In the genomic region with DNA sequence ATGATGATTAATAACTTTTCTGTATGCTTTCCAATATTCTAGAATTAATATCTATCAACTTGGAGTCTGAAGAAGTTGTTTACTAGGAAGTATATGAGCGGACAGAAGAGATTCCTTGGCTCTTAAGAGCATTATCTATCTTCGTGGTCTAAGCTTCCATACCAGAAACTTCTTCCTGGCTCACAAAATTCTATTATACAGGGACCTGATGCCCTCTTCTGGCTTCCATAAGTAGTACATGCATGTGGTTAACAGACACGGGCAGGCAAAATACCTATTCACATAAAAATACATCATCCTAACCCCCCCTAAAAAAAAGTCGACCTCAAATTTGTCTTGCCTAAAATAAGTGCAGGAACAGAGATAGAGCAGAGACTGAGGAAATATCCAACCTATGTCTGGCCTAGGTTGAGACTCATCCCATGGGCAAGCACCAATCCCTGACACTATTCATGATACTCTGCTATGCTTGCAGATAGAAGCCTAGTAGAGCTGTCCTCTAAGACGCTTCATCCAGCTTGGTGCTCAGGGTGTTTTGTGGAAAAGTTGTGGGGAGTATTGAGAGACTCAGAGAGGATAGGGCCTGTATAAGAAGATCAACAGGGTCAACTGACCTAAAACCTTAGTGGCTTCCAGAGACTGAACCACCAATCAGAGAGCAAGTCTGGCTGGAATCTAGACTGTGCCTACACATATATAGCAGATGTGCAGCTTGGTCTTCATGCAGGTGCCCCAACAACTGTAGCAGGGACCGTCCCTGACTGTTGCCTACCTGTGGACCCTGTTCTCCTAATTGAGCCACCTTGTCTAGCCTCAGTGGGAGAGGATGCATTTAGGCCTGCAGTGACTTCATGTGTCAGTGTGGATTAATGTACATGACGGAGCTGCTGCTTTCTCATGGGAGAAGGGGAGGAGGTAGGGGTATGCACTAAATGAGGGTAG, we compare ENCODE assay signal across 9 mouse cellular contexts. TPM values are rescaled to one million over a fixed set of nuclear protein-coding genes. Genes with fewer than 3 reads are reported as not detected.
A peak's percentile ranks its signal among the peaks of the same experiment; 100 is the strongest.
DNase-seq lines count a peak whose midpoint lies in the region; ATAC-seq and TF ChIP-seq lines count a peak whose summit lies in the region.
"Had no signal": no experiment of that assay in that cellular context is flagged by ENCODE, and none has a peak within 500 bp of the region (broad histone marks: within the 10 kb centered on the region; RNA-seq: fewer than 3 reads in every experiment).

No protein-coding gene starts in this region.

- H3K4me3 ChIP-seq in neural tube, embryonic 11.5 days (ENCODE audit: low read depth, low read length), result no peak overlapping the region
- no peak overlapping the region for H3K4me3 ChIP-seq in kidney, postnatal 0 days (replicated peaks; ENCODE audit: low read depth, low read length)
- no peak overlapping the region for H3K4me3 ChIP-seq in stomach, postnatal 0 days (ENCODE audit: low read depth, low read length)
- H3K4me3 ChIP-seq: limb, embryonic 13.5 days had no signal

- no peaks in the 10 kb centered on the region for H3K4me1 ChIP-seq in neural tube, embryonic 11.5 days (ENCODE audit: control insufficient read depth, insufficient read depth, low read length)
- H3K4me1 ChIP-seq in kidney, postnatal 0 days (replicated peaks; ENCODE audit: insufficient read depth, low read length), result 0 out of 2 replicates have a peak, but pooled peaks cover 4% of the 10 kb centered on the region
- H3K4me1 ChIP-seq in stomach, postnatal 0 days (replicated peaks; ENCODE audit: control insufficient read depth, insufficient read depth), result no peaks in the 10 kb centered on the region
- H3K4me1 ChIP-seq: limb, embryonic 13.5 days had no signal

- no peak for TF ChIP-seq EP300 in stomach, postnatal 0 days (optimal IDR thresholded peaks at IDR 0.05)

- peak; percentile 84 for TF ChIP-seq CTCF in kidney, postnatal 0 days (IDR thresholded peaks at IDR 0.05; ENCODE audit: low read depth)
- TF ChIP-seq CTCF in stomach, postnatal 0 days (IDR thresholded peaks at IDR 0.05; ENCODE audit: low read depth), result peak; percentile 81

- peak; percentile 30 for DNase-seq in neural tube, embryonic 11.5 days (ENCODE audit: low spot score)
- no peak for DNase-seq in neural tube, embryonic 10.5 days (ENCODE audit: extremely low spot score, low spot score)
- peak; percentile 81 for DNase-seq in kidney, postnatal 0 days (ENCODE audit: low spot score)
- peak; percentile 68 for DNase-seq in lung, postnatal 36 days
- peak; percentile 25 for DNase-seq in stomach, postnatal 0 days (ENCODE audit: low spot score)
- DNase-seq in ovary, postnatal 10 days (ENCODE audit: low spot score), result no peak

- peak; percentile 65; the same call in 1 of the 2 replicates for ATAC-seq in neural tube, embryonic 11.5 days (ENCODE audit: insufficient read depth, low FRiP score, low TSS enrichment)
- peak; percentile 36 for ATAC-seq in activated CD4-positive, CD25-positive, alpha-beta regulatory T cell, adult 4 months
- peak; percentile 86 for ATAC-seq in frontal cortex, adult (ENCODE audit: low TSS enrichment)
- 0 out of 2 replicates have a peak, but pooled peaks have one; percentile 50 for ATAC-seq in kidney, postnatal 0 days (replicated peaks; ENCODE audit: low FRiP score, low read depth)
- ATAC-seq in stomach, postnatal 0 days (ENCODE audit: low FRiP score, low TSS enrichment), result no peak

- H3K27ac ChIP-seq in neural tube, embryonic 11.5 days (ENCODE audit: low read depth, low read length), result no peak overlapping the region
- H3K27ac ChIP-seq in kidney, postnatal 0 days, result no peak overlapping the region
- H3K27ac ChIP-seq in stomach, postnatal 0 days (replicated peaks), result no peak overlapping the region
- H3K27ac ChIP-seq: limb, embryonic 13.5 days had no signal

- H3K9ac ChIP-seq in neural tube, embryonic 11.5 days (ENCODE audit: low read length), result no peak overlapping the region
- no peak overlapping the region for H3K9ac ChIP-seq in kidney, postnatal 0 days (ENCODE audit: low read depth, low read length)
- H3K9ac ChIP-seq in stomach, postnatal 0 days (ENCODE audit: low read length), result no peak overlapping the region
- H3K9ac ChIP-seq: limb, embryonic 13.5 days had no signal

- no peak overlapping the region for H3K4me2 ChIP-seq in neural tube, embryonic 11.5 days (ENCODE audit: low read depth)
- H3K4me2 ChIP-seq in kidney, postnatal 0 days (ENCODE audit: low read length), result no peak overlapping the region
- H3K4me2 ChIP-seq in stomach, postnatal 0 days (replicated peaks; ENCODE audit: low read depth), result no peak overlapping the region
- H3K4me2 ChIP-seq: limb, embryonic 13.5 days had no signal

- H3K36me3 ChIP-seq in neural tube, embryonic 11.5 days (ENCODE audit: control insufficient read depth, insufficient read depth, low read length), result no peaks in the 10 kb centered on the region
- no peaks in the 10 kb centered on the region for H3K36me3 ChIP-seq in kidney, postnatal 0 days (ENCODE audit: insufficient read depth, low read length)
- H3K36me3 ChIP-seq in stomach, postnatal 0 days (ENCODE audit: control insufficient read depth, insufficient read depth, low read length), result no peaks in the 10 kb centered on the region
- H3K36me3 ChIP-seq: limb, embryonic 13.5 days had no signal

- H3K27me3 ChIP-seq in neural tube, embryonic 11.5 days (ENCODE audit: control insufficient read depth, insufficient read depth, low read length), result no peaks in the 10 kb centered on the region
- no peaks in the 10 kb centered on the region for H3K27me3 ChIP-seq in kidney, postnatal 0 days (ENCODE audit: insufficient read depth, low read length)
- no peaks in the 10 kb centered on the region for H3K27me3 ChIP-seq in stomach, postnatal 0 days (ENCODE audit: control insufficient read depth, insufficient read depth, low read length)
- H3K27me3 ChIP-seq: limb, embryonic 13.5 days had no signal

- WGBS in neural tube, embryonic 11.5 days, result 43% methylated on average over 7 of the region's 7 CpGs
- 36% methylated on average over 7 of the region's 7 CpGs for WGBS in kidney, postnatal 0 days
- WGBS in stomach, postnatal 0 days, result 32% methylated on average over 7 of the region's 7 CpGs

- H3K9me3 ChIP-seq in neural tube, embryonic 11.5 days (ENCODE audit: control insufficient read depth, low read length), result no peaks in the 10 kb centered on the region
- H3K9me3 ChIP-seq in kidney, postnatal 0 days (replicated peaks; ENCODE audit: low read length), result no peaks in the 10 kb centered on the region
- H3K9me3 ChIP-seq in stomach, postnatal 0 days (ENCODE audit: control insufficient read depth, low read length), result no peaks in the 10 kb centered on the region
- H3K9me3 ChIP-seq: limb, embryonic 13.5 days had no signal

RNA-seq across cellular contexts. Expression of gene Akr1c12, which starts 2.5 kb away (rescaled TPM):
- not detected in 2 replicates for polyA plus RNA-seq in neural tube, embryonic 11.5 days (2014; fragmentation: Nextera tagmentation; extraction: Ambion mirVana)
- polyA plus RNA-seq in activated CD4-positive, CD25-positive, alpha-beta regulatory T cell, adult 4 months (2017; shearing (Covaris generic)), result 1 to 10 TPM in 1 of 2 experiments, under 1 TPM in 1; 0.87 to 4.1 TPM
- polyA plus RNA-seq in kidney, postnatal 0 days (2015; fragmentation: Nextera tagmentation; extraction: Ambion mirVana), result 6.2 and 6.8 TPM in 2 replicates
- 76.1 and 81.8 TPM in 2 replicates for polyA plus RNA-seq in stomach, postnatal 0 days (2015; fragmentation: Nextera tagmentation; extraction: Ambion mirVana)

RNA-seq across cellular contexts. Expression of gene Akr1c19, which starts 53.2 kb away (rescaled TPM):
- 0.28 and 0.76 TPM in 2 replicates for polyA plus RNA-seq in neural tube, embryonic 11.5 days (2014; fragmentation: Nextera tagmentation; extraction: Ambion mirVana)
- polyA plus RNA-seq in activated CD4-positive, CD25-positive, alpha-beta regulatory T cell, adult 4 months (2017; shearing (Covaris generic)), result not detected
- polyA plus RNA-seq in kidney, postnatal 0 days (2015; fragmentation: Nextera tagmentation; extraction: Ambion mirVana), result 73.0 and 76.7 TPM in 2 replicates
- 65.8 and 72.8 TPM in 2 replicates for polyA plus RNA-seq in stomach, postnatal 0 days (2015; fragmentation: Nextera tagmentation; extraction: Ambion mirVana)

Comparison
In these comparisons a context has a peak if more than half of its experiments do, and no peak if none do; other contexts are left out.
1. DNase-seq: peak in neural tube, embryonic 11.5 days (single experiment), kidney, postnatal 0 days (single experiment), lung, postnatal 36 days (single experiment) and stomach, postnatal 0 days (single experiment); none in neural tube, embryonic 10.5 days (single experiment) and ovary, postnatal 10 days (single experiment).
2. RNA of gene Akr1c19, which starts 53.2 kb away (polyA plus RNA-seq): 73.0 to 76.7 TPM in kidney, postnatal 0 days and 65.8 to 72.8 TPM in stomach, postnatal 0 days; 0.28 to 0.76 TPM in neural tube, embryonic 11.5 days and not detected in activated CD4-positive, CD25-positive, alpha-beta regulatory T cell, adult 4 months; every median in the first group is over 10 times any median in the second.